Mouse (Mus musculus) stomach, embryonic 16.5 days (tissue): ENCODE data around the gene Pla2g7. TPM values are rescaled to one million over a fixed set of nuclear protein-coding genes. Genes with fewer than 3 reads are reported as not detected.

Source experiments
- ATAC-seq: fragments of 200-750 bp; cut with Nextera tagmentation; 2 replicates; pipeline ENCODE4 v1.8.0; 2017; ENCODE audit warnings: moderate number of reproducible peaks, moderate TSS enrichment; ENCODE audit not compliant: insufficient read depth, low FRiP score
- H3K27ac ChIP-seq: fragments of 300-500 bp; sonication (generic); 2 replicates; pipeline ENCODE4 v1.5.1; 2014; ENCODE audit warnings: low read length
- H3K27me3 ChIP-seq: fragments of 300-500 bp; sonication (generic); 2 replicates; pipeline ENCODE4 v1.6.1; 2014; ENCODE audit warnings: low read length, control low read depth, mixed read lengths; ENCODE audit not compliant: control insufficient read depth, insufficient read depth
- H3K36me3 ChIP-seq: fragments of 300-500 bp; sonication (generic); 2 replicates; pipeline ENCODE4 v1.6.1; 2014; ENCODE audit warnings: low read length; ENCODE audit not compliant: control insufficient read depth, insufficient read depth
- H3K4me1 ChIP-seq: fragments of 300-500 bp; sonication (generic); 2 replicates; pipeline ENCODE4 v1.6.1; 2014; ENCODE audit warnings: low read length, control low read depth, mixed read lengths; ENCODE audit not compliant: control insufficient read depth, insufficient read depth
- H3K4me2 ChIP-seq: fragments of 300-500 bp; sonication (generic); 2 replicates; pipeline ENCODE4 v1.6.1; 2014; ENCODE audit warnings: low read depth, low read length, mixed read lengths
- H3K4me3 ChIP-seq: fragments of 300-500 bp; sonication (generic); replicated peaks from 2 replicates; pipeline ENCODE4 v1.5.1; 2014; ENCODE audit warnings: mild to moderate bottlenecking, low read length
- H3K9ac ChIP-seq: fragments of 300-500 bp; sonication (generic); 2 replicates; pipeline ENCODE4 v1.6.1; 2014; ENCODE audit warnings: low read length
- H3K9me3 ChIP-seq: fragments of 300-500 bp; sonication (generic); replicated peaks from 2 replicates; pipeline ENCODE4 v1.6.1; 2016; ENCODE audit warnings: low read length, control low read depth; ENCODE audit not compliant: control insufficient read depth
- WGBS: fragments of 180-500 bp; shearing (Covaris S2); extraction: QIAGEN DNeasy Blood & Tissue Kit; methylation state at CpG from one replicate; pipeline ENCODE4 v1.1.7; 2014; 5-methylcytosine and 5-hydroxymethylcytosine counted together
- polyA plus RNA-seq: library from polyadenylated mRNA; unstranded; fragments of >200 nt; fragmentation: Nextera tagmentation; extraction: Ambion mirVana; gene quantifications from 2 replicates; pipeline ENCODE4 v1.2.1, GENCODE M21; 2015

Gene Pla2g7
- polyA plus RNA-seq, 1 experiment from 2014 or later = 12.5 TPM

GRCm38 (mm10) chr17:43629026-43629495 lies 61.2 kb downstream of the Pla2g7 start:
- H3K4me3 ChIP-seq = peak overlapping the region; percentile 33
- peaks cover 12% of the 10 kb centered on the region; the same call in 1 of the 2 replicates for H3K4me1 ChIP-seq
- H3K9ac ChIP-seq = no peak overlapping the region
- H3K4me2 ChIP-seq = peak overlapping the region; percentile 57
- no peak overlapping the region for H3K27ac ChIP-seq
- WGBS = 21% methylated on average over 24 of the region's 24 CpGs
- H3K36me3 ChIP-seq = no peaks in the 10 kb centered on the region
- H3K27me3 ChIP-seq = peaks cover 32% of the 10 kb centered on the region
- H3K9me3 ChIP-seq = no peaks in the 10 kb centered on the region
- ATAC-seq = no peak

DNA sequence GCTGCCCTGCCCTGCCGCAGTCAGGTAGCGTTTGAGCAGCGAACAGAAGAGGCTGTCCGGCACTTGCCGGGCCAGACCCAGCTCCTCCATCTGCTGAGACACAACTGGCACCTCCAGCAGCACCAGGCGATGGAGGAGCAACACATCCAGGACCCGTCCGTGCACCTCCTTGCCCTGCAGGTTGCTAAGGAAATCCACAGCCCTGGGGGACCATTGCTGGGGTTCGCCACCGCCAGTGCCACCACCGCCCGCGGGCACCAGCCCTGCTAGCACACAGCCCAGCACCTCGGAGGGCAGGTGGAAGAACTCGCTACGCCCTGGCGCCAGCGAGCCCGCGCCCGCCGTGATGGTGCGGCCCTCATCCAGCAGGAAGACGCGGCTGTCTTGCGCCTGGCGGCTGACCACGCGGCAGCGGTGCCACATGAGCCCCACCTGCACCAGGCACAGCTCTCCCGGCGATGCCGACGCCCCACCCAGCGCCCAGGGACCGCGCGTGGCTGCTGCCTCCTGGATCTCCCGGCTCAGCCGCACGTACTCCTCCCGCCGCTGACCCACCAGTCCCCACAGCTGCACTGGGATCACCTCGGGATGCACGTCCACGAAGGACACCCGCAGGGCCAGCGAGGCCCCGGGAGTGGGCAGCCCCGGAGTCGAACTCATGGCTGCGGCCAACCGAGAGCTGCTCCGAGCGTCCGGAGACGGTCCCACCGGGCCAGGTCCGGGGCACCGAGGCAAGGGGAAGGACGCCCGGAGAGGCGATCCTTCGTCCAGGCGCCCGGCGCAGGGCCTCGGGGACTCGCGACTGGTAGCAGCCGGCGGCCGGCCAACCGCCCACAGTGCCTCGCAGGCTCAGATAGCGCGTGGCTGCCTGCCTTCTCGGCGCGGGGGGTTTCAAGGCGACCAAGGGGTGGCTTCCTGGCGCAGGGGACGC lies 61.9 kb downstream of the Pla2g7 start, which contains the start of gene Tdrd6:
Gene Tdrd6 (minus strand): TSS at position 804 of the 931 bp plus-strand sequence.
- Histone ChIP-seq H3K4me1 (peaks cover 12% of the 10 kb centered on the region; the same call in 1 of the 2 replicates), H3K9ac (0 out of 2 replicates have a peak within 1 kb of the TSS, but pooled peaks have one; percentile 32), H3K36me3 (no peaks in the 10 kb centered on the region), H3K4me2 (peak within 1 kb of the TSS; percentile 57), H3K9me3 (no peaks in the 10 kb centered on the region), H3K27ac (no peak within 1 kb of the TSS), H3K4me3 (peak within 1 kb of the TSS; percentile 33), H3K27me3 (peaks cover 32% of the 10 kb centered on the region)
- 0 out of 2 replicates have a peak, but pooled peaks have one; percentile 25 for ATAC-seq
- WGBS = 3% methylated on average over 83 of the region's 83 CpGs

DNA sequence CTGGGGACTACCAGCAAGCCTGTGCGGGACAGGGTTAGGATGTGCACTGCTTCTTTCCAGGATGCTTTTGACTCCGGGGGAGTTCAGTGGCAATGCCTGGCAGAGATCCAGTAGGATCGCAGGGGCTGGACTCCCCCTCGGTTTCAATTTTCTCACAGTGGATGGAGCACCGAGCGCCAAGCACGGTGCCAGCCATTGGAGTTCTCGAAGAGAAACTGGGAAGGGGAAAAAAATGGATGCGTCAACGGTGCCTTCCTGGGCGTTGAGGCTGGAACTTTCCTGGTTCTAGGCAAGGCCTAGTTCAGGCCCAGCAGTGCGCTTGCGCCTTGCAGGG lies 62.5 kb downstream of the Pla2g7 start:
- Histone ChIP-seq H3K27me3 (peaks cover 32% of the 10 kb centered on the region), H3K36me3 (no peaks in the 10 kb centered on the region), H3K9ac (no peak overlapping the region), H3K9me3 (no peaks in the 10 kb centered on the region), H3K4me2 (peak overlapping the region; percentile 57; the same call in 1 of the 2 replicates), H3K27ac (no peak overlapping the region), H3K4me3 (peak overlapping the region; percentile 33; the same call in 1 of the 2 replicates), H3K4me1 (peaks cover 12% of the 10 kb centered on the region; the same call in 1 of the 2 replicates)
- no peak for ATAC-seq
- 48% methylated on average over 13 of the region's 13 CpGs for WGBS

DNA sequence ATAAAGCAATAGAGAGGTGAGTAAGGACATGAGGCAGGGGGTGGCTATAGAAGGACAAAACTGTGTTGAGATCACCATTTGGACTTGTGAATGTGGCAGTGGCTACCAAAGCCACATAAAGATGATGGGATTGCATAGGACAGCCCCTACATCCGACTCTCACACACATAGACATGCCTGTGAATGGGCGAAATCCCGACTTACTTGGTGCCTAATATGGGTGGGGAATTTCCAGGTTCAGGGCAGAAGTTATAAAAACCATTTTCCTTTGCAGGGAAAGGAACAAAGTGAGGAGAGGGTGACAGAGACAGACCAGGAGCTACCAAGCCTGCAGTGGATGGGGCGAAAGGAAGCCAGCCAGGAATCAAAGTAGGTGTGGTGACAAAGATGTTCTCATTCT lies 69.2 kb downstream of the Pla2g7 start:
- H3K4me3 ChIP-seq = no peak overlapping the region
- H3K27ac ChIP-seq = no peak overlapping the region
- no peaks in the 10 kb centered on the region for H3K27me3 ChIP-seq
- H3K4me2 ChIP-seq = no peak overlapping the region
- no peak for ATAC-seq
- H3K4me1 ChIP-seq = no peaks in the 10 kb centered on the region
- H3K9ac ChIP-seq = no peak overlapping the region
- no peaks in the 10 kb centered on the region for H3K9me3 ChIP-seq
- 95% methylated on average over 4 of the region's 4 CpGs for WGBS
- H3K36me3 ChIP-seq = no peaks in the 10 kb centered on the region

DNA sequence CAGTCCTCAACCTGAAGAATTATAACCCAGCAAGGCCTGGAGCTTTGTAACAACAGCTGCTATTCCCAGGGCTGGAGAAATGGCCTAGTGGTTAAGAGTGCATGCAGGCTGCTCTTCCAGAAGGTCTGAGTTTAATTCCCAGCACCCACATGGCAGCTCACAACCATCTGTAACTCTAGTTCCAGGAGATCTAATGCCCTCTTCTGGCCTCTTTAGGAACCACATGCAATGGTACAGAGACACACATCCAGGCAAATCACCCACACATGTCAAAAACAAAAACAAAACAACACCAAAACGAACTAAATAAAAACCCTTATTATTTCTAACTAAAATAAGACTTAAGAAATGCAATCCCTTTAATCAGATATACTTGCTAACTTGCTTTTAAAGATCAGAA lies 72.9 kb downstream of the Pla2g7 start:
- ATAC-seq = no peak
- Histone ChIP-seq H3K27me3 (no peaks in the 10 kb centered on the region), H3K9ac (no peak overlapping the region), H3K4me1 (no peaks in the 10 kb centered on the region), H3K36me3 (no peaks in the 10 kb centered on the region), H3K4me2 (no peak overlapping the region), H3K27ac (no peak overlapping the region), H3K4me3 (no peak overlapping the region), H3K9me3 (no peaks in the 10 kb centered on the region)
- 83% methylated on average over 1 of the region's 1 CpGs for WGBS

DNA sequence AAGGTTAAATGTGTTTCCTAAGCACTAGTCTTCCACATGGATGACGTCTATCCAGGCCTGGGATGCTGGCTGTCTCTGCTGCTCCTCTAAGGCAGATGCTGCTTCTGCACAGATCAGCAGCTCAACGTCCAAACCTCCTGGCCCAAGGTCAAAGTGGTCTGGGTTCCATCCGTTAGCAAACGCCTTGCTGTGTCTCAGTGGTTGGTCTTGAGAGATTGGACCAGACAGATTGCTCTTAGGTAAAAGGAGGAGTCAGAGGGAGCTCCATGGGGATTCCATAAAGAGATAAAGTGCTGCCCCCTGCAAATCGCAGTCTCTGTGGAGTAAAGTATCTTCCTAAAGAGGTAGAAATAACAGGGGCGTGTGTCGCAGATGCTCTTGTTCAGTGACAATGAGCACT lies 75.3 kb downstream of the Pla2g7 start:
- Histone ChIP-seq H3K9ac (no peak overlapping the region), H3K9me3 (no peaks in the 10 kb centered on the region), H3K36me3 (no peaks in the 10 kb centered on the region), H3K4me2 (no peak overlapping the region), H3K27ac (no peak overlapping the region), H3K4me1 (no peaks in the 10 kb centered on the region), H3K27me3 (no peaks in the 10 kb centered on the region), H3K4me3 (no peak overlapping the region)
- 75% methylated on average over 7 of the region's 7 CpGs for WGBS
- ATAC-seq = no peak

DNA sequence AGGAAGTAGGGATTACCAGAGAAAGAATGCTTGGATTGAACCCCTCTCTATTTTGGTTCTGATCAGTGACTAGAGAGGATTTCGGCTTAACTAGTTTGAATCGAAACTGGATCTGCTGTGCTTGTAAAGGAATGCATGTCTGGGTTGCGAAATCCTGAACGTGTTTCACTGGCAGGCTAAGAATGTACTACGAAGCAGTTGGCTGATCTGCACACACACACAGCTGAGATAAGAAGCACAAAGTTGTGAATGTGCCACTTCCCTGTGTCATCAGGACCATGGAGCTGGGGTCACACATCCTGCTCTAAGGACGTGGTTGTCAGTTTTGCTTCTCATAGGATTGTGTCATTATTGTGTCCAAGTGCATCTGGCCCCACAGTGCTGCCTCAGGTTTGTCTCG lies 76.5 kb downstream of the Pla2g7 start:
- H3K4me1 ChIP-seq = no peaks in the 10 kb centered on the region
- no peak overlapping the region for H3K9ac ChIP-seq
- no peak overlapping the region for H3K4me3 ChIP-seq
- no peaks in the 10 kb centered on the region for H3K27me3 ChIP-seq
- ATAC-seq = no peak
- 67% methylated on average over 7 of the region's 7 CpGs for WGBS
- H3K9me3 ChIP-seq = no peaks in the 10 kb centered on the region
- no peak overlapping the region for H3K27ac ChIP-seq
- H3K4me2 ChIP-seq = no peak overlapping the region
- H3K36me3 ChIP-seq = no peaks in the 10 kb centered on the region

GRCm38 (mm10) chr17:43645136-43645535 lies 77.2 kb downstream of the Pla2g7 start:
- no peak for ATAC-seq
- H3K36me3 ChIP-seq = no peaks in the 10 kb centered on the region
- no peaks in the 10 kb centered on the region for H3K27me3 ChIP-seq
- no peak overlapping the region for H3K4me2 ChIP-seq
- no peak overlapping the region for H3K9ac ChIP-seq
- no peaks in the 10 kb centered on the region for H3K4me1 ChIP-seq
- H3K9me3 ChIP-seq = no peaks in the 10 kb centered on the region
- H3K27ac ChIP-seq = no peak overlapping the region
- WGBS = 83% methylated on average over 3 of the region's 3 CpGs
- no peak overlapping the region for H3K4me3 ChIP-seq

DNA sequence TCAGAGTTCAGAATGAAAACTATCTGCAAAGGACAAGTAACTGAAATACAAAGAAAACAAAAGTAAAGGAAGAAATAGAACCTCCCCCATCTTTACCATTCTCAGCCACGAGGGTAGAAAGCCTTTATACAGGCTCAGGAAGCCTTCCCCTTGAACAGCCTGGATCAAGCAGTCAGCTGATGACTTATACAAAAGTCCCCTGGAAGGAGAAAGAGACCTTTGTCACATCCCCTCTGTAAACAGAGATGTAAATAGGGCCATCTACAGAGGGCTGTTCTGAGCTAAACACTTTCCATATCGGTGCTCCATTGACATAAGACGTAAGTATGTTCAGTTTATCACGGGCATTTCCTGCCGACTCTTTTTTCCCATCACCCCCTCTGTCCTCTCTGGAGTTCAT lies 79.0 kb downstream of the Pla2g7 start:
- no peaks in the 10 kb centered on the region for H3K9me3 ChIP-seq
- H3K9ac ChIP-seq = no peak overlapping the region
- no peak for ATAC-seq
- no peaks in the 10 kb centered on the region for H3K4me1 ChIP-seq
- H3K4me2 ChIP-seq = no peak overlapping the region
- no peaks in the 10 kb centered on the region for H3K36me3 ChIP-seq
- H3K27me3 ChIP-seq = no peaks in the 10 kb centered on the region
- 57% methylated on average over 5 of the region's 5 CpGs for WGBS
- no peak overlapping the region for H3K27ac ChIP-seq
- H3K4me3 ChIP-seq = no peak overlapping the region
